Mouse (Mus musculus) lung, embryonic 15.5 days (tissue): ENCODE measurements at regions not wholly inside any gene's neighbourhood (a gene's known extent, or its start where the extent isn't known, plus 50 kb on each side); places are given as distances from the start of the nearest gene placed in this dataset.
"Not testable (repeated sequence)": the region's sequence is repeated elsewhere in the genome, so short reads cannot be mapped to it uniquely, and the experiment has no call there.

Experiments used
- ATAC-seq: fragments of 200-750 bp; cut with Nextera tagmentation; 2 replicates; pipeline ENCODE4 v1.8.0; 2017; ENCODE audit warnings: moderate number of reproducible peaks, borderline replicate concordance; ENCODE audit not compliant: low FRiP score, low TSS enrichment; ENCODE audit errors: extremely low read depth
- H3K27ac ChIP-seq: fragments of 300-500 bp; sonication (generic); 2 replicates; pipeline ENCODE4 v1.5.1; 2015; ENCODE audit warnings: moderate library complexity, mild to moderate bottlenecking, inconsistent platforms
- H3K27me3 ChIP-seq: fragments of 300-500 bp; sonication (generic); 2 replicates; pipeline ENCODE4 v1.6.1; 2015; ENCODE audit warnings: inconsistent platforms
- H3K36me3 ChIP-seq: fragments of 300-500 bp; sonication (generic); 2 replicates; pipeline ENCODE4 v1.6.1; 2015; ENCODE audit warnings: inconsistent platforms
- H3K4me1 ChIP-seq: fragments of 300-500 bp; sonication (generic); 2 replicates; pipeline ENCODE4 v1.6.1; 2015; ENCODE audit warnings: inconsistent platforms
- H3K4me2 ChIP-seq: fragments of 300-500 bp; sonication (generic); 2 replicates; pipeline ENCODE4 v1.6.1; 2015; ENCODE audit warnings: inconsistent platforms, mild to moderate bottlenecking, moderate library complexity
- H3K4me3 ChIP-seq: fragments of 300-500 bp; sonication (generic); 2 replicates; pipeline ENCODE4 v1.5.1; 2015; ENCODE audit warnings: mild to moderate bottlenecking, inconsistent platforms
- H3K9ac ChIP-seq: fragments of 300-500 bp; sonication (generic); 2 replicates; pipeline ENCODE4 v1.6.1; 2015; ENCODE audit warnings: inconsistent platforms
- H3K9me3 ChIP-seq: fragments of 300-500 bp; sonication (generic); 2 replicates; pipeline ENCODE4 v1.6.1; 2016; ENCODE audit warnings: inconsistent platforms
- WGBS: fragments of 180-500 bp; shearing (Covaris S2); methylation state at CpG from one replicate; pipeline ENCODE4 v1.1.7; 2015; 5-methylcytosine and 5-hydroxymethylcytosine counted together

GRCm38 (mm10) chr7:70280643-70281380 is 85.7 kb downstream of the Nr2f2 start:
- WGBS: 2% methylated on average over 42 of the region's 42 CpGs
- Histone ChIP-seq H3K9me3 (no peaks in the 10 kb centered on the region), H3K4me3 (peak overlapping the region; percentile 35), H3K9ac (peak overlapping the region; percentile 1; the same call in 1 of the 2 replicates), H3K36me3 (no peaks in the 10 kb centered on the region), H3K27me3 (peaks cover 75% of the 10 kb centered on the region), H3K4me1 (peaks cover 19% of the 10 kb centered on the region), H3K4me2 (peak overlapping the region; percentile 72), H3K27ac (no peak overlapping the region)
- 0 out of 2 replicates have a peak, but pooled peaks have one; percentile 19 for ATAC-seq

GRCm38 (mm10) chr7:70279927-70280642 is 86.5 kb downstream of the Nr2f2 start:
- Histone ChIP-seq H3K4me1 (peaks cover 19% of the 10 kb centered on the region), H3K4me2 (peak overlapping the region; percentile 72), H3K9me3 (no peaks in the 10 kb centered on the region), H3K27ac (no peak overlapping the region), H3K36me3 (no peaks in the 10 kb centered on the region), H3K27me3 (peaks cover 68% of the 10 kb centered on the region), H3K4me3 (peak overlapping the region; percentile 35), H3K9ac (0 out of 2 replicates have a peak overlapping the region, but pooled peaks have one; percentile 1)
- ATAC-seq: no peak
- 3% methylated on average over 31 of the region's 31 CpGs for WGBS

GRCm38 (mm10) chr7:70279101-70279500 is 87.4 kb downstream of the Nr2f2 start:
- Histone ChIP-seq H3K4me1 (peaks cover 19% of the 10 kb centered on the region), H3K27me3 (peaks cover 59% of the 10 kb centered on the region), H3K9ac (no peak overlapping the region), H3K4me2 (no peak overlapping the region), H3K9me3 (no peaks in the 10 kb centered on the region), H3K27ac (no peak overlapping the region), H3K36me3 (no peaks in the 10 kb centered on the region), H3K4me3 (no peak overlapping the region)
- ATAC-seq: no peak
- WGBS: 33% methylated on average over 3 of the region's 3 CpGs

- ATAC-seq: no peak
Observed at GRCm38 (mm10) chr7:70276078-70276477, 90.5 kb downstream of the Nr2f2 start.

GRCm38 (mm10) chr7:70274312-70274711 is 92.2 kb downstream of the Nr2f2 start:
- Histone ChIP-seq H3K27me3 (peaks cover 11% of the 10 kb centered on the region), H3K4me1 (no peaks in the 10 kb centered on the region), H3K9ac (no peak overlapping the region), H3K4me3 (no peak overlapping the region), H3K4me2 (no peak overlapping the region), H3K27ac (no peak overlapping the region), H3K9me3 (no peaks in the 10 kb centered on the region), H3K36me3 (no peaks in the 10 kb centered on the region)
- WGBS: 10% methylated on average over 2 of the region's 2 CpGs
- ATAC-seq: no peak

More at GRCm38 (mm10) chr7:70276078-70276477, 90.5 kb downstream of the Nr2f2 start:
- Histone ChIP-seq H3K4me3 (no peak overlapping the region), H3K9me3 (no peaks in the 10 kb centered on the region), H3K4me2 (no peak overlapping the region), H3K36me3 (no peaks in the 10 kb centered on the region), H3K9ac (no peak overlapping the region), H3K4me1 (peaks cover 13% of the 10 kb centered on the region), H3K27ac (no peak overlapping the region), H3K27me3 (peaks cover 29% of the 10 kb centered on the region)
- 39% methylated on average over 2 of the region's 2 CpGs for WGBS

- Histone ChIP-seq H3K9ac (no peak overlapping the region), H3K4me1 (no peaks in the 10 kb centered on the region), H3K27me3 (no peaks in the 10 kb centered on the region), H3K9me3 (no peaks in the 10 kb centered on the region), H3K4me3 (no peak overlapping the region), H3K27ac (no peak overlapping the region), H3K36me3 (no peaks in the 10 kb centered on the region), H3K4me2 (no peak overlapping the region)
- peak; percentile 42; the same call in 1 of the 2 replicates for ATAC-seq
- WGBS: 54% methylated on average over 4 of the region's 4 CpGs
Observed at GRCm38 (mm10) chr7:70267075-70267474, 99.5 kb downstream of the Nr2f2 start.

GRCm38 (mm10) chr7:70256806-70257205 is 109.7 kb downstream of the Nr2f2 start:
- Histone ChIP-seq H3K27ac (no peak overlapping the region), H3K4me2 (no peak overlapping the region), H3K9ac (no peak overlapping the region), H3K4me3 (no peak overlapping the region), H3K27me3 (no peaks in the 10 kb centered on the region), H3K36me3 (no peaks in the 10 kb centered on the region), H3K4me1 (no peaks in the 10 kb centered on the region), H3K9me3 (no peaks in the 10 kb centered on the region)
- 93% methylated on average over 4 of the region's 4 CpGs for WGBS
- ATAC-seq: no peak

- H3K27ac ChIP-seq: no peak overlapping the region
- no peaks in the 10 kb centered on the region for H3K4me1 ChIP-seq
- H3K9ac ChIP-seq: no peak overlapping the region
- H3K4me2 ChIP-seq: no peak overlapping the region
- no peaks in the 10 kb centered on the region for H3K9me3 ChIP-seq
- no peak for ATAC-seq
- no peaks in the 10 kb centered on the region for H3K27me3 ChIP-seq
- 42% methylated on average over 3 of the region's 3 CpGs for WGBS
- H3K4me3 ChIP-seq: no peak overlapping the region
- H3K36me3 ChIP-seq: no peaks in the 10 kb centered on the region
Observed at GRCm38 (mm10) chr7:70255072-70255471, 111.5 kb downstream of the Nr2f2 start.

GRCm38 (mm10) chr7:70253275-70253674 is 113.3 kb downstream of the Nr2f2 start:
- Histone ChIP-seq H3K4me2 (no peak overlapping the region), H3K4me1 (no peaks in the 10 kb centered on the region), H3K9ac (no peak overlapping the region), H3K36me3 (no peaks in the 10 kb centered on the region), H3K4me3 (no peak overlapping the region), H3K27ac (no peak overlapping the region), H3K9me3 (no peaks in the 10 kb centered on the region), H3K27me3 (no peaks in the 10 kb centered on the region)
- WGBS: 74% methylated on average over 4 of the region's 4 CpGs
- ATAC-seq: no peak

GRCm38 (mm10) chr7:70239059-70239458 is 127.5 kb downstream of the Nr2f2 start:
- H3K9ac ChIP-seq, H3K4me3 ChIP-seq, ATAC-seq, H3K27ac ChIP-seq, H3K9me3 ChIP-seq, H3K36me3 ChIP-seq, H3K27me3 ChIP-seq, H3K4me2 ChIP-seq, H3K4me1 ChIP-seq: not testable (repeated sequence)
- WGBS: 79% methylated on average over 9 of the region's 9 CpGs

GRCm38 (mm10) chr7:70219310-70219709 is 147.2 kb downstream of the Nr2f2 start:
- no peaks in the 10 kb centered on the region for H3K36me3 ChIP-seq
- H3K9ac ChIP-seq: no peak overlapping the region
- WGBS: 44% methylated on average over 6 of the region's 6 CpGs
- no peaks in the 10 kb centered on the region for H3K9me3 ChIP-seq
- no peak overlapping the region for H3K4me3 ChIP-seq
- H3K27ac ChIP-seq: no peak overlapping the region
- no peak overlapping the region for H3K4me2 ChIP-seq
- H3K27me3 ChIP-seq: no peaks in the 10 kb centered on the region
- ATAC-seq: no peak
- H3K4me1 ChIP-seq: no peaks in the 10 kb centered on the region

GRCm38 (mm10) chr7:70217137-70217536 is 149.4 kb downstream of the Nr2f2 start:
- H3K9me3 ChIP-seq: no peaks in the 10 kb centered on the region
- ATAC-seq: no peak
- H3K27me3 ChIP-seq: no peaks in the 10 kb centered on the region
- H3K36me3 ChIP-seq: no peaks in the 10 kb centered on the region
- no peaks in the 10 kb centered on the region for H3K4me1 ChIP-seq
- H3K4me2 ChIP-seq: no peak overlapping the region
- no peak overlapping the region for H3K4me3 ChIP-seq
- H3K27ac ChIP-seq: no peak overlapping the region
- 72% methylated on average over 2 of the region's 2 CpGs for WGBS
- H3K9ac ChIP-seq: no peak overlapping the region
